Mouse (Mus musculus): Measurements from ENCODE around the gene Nr6a1. TPM values are rescaled to one million over a fixed set of nuclear protein-coding genes. Genes with fewer than 3 reads are reported as not detected.

Nr6a1 gene
- total and polyA plus RNA-seq, 3 experiments: 5.6 to 6.1 (median 5.8) TPM

- peak; percentile 96 for DNase-seq (ENCODE audit: extremely low read depth)
- Histone ChIP-seq H3K79me2 (replicated peaks; ENCODE audit: control insufficient read depth, extremely low read depth, insufficient read depth, poor library complexity, severe bottlenecking) (no peaks in the 10 kb centered on the region; the same call in 1 of the 2 replicates), H3K27me3 (replicated peaks) (peaks cover 7% of the 10 kb centered on the region), H3K9me3 (replicated peaks; ENCODE audit: low read length) (no peaks in the 10 kb centered on the region), H3K4me3 (replicated peaks in 1 of 3; ENCODE audit: low read depth in 2 of 3, low read length in 2 of 3, poor library complexity in 1 of 3) (peak overlapping the region; percentile 73 to 87 (median 86)), H3K4me1 (ENCODE audit: control insufficient read depth in 1 of 2, insufficient read depth in 2 of 2) (peaks cover under 1 to 26% of the 10 kb centered on the region in 2 experiments), H3K9ac (ENCODE audit: insufficient read depth, low read depth) (peak overlapping the region; percentile 57; the same call in 1 of the 2 replicates), H3K27ac (ENCODE audit: insufficient read depth, low read depth) (no peak overlapping the region), H3K36me3 (replicated peaks in 1 of 2; ENCODE audit: control insufficient read depth in 1 of 2, insufficient read depth in 1 of 2, low read length in 1 of 2) (no peaks in the 10 kb centered on the region), H3K4me2 (ENCODE audit: insufficient read depth, low read depth, poor library complexity, severe bottlenecking) (peak overlapping the region; percentile 99)
- dilution Hi-C loops (cut with MboI; ENCODE audit: extremely low pct_ligation_motif_present, extremely low pct_unique_long_range_greater_than_20kb, low sequenced_read_pairs): no loop called here
- peak; percentile 83 for TF ChIP-seq ZNF384 (IDR thresholded peaks at IDR 0.05; ENCODE audit: low read depth, low read length)
- TF ChIP-seq POLR2A (IDR thresholded peaks at IDR 0.05; ENCODE audit: low read depth, low read length): peak; percentile 20
- TF ChIP-seq UBTF (IDR thresholded peaks at IDR 0.05; ENCODE audit: low read depth, low read length): peak; percentile 48; the same call in 1 of the 2 replicates
- TF ChIP-seq ETS1 (conservative IDR thresholded peaks at IDR 0.05; ENCODE audit: low read depth, low read length): peak; percentile 27; the same call in 1 of the 2 replicates
- no peak for TF ChIP-seq ZMIZ1 (IDR thresholded peaks at IDR 0.05; ENCODE audit: low read depth, low read length)
- no peak for TF ChIP-seq IRF4 (IDR thresholded peaks at IDR 0.05; ENCODE audit: low read depth, low read length)
- TF ChIP-seq RAD21 (IDR thresholded peaks at IDR 0.05; ENCODE audit: low read depth, low read length): no peak
- peak; percentile 83 for TF ChIP-seq MAZ (IDR thresholded peaks at IDR 0.05; ENCODE audit: low read depth, low read length)
- TF ChIP-seq CHD2 (IDR thresholded peaks at IDR 0.05; ENCODE audit: low read length): peak; percentile 47; the same call in 1 of the 2 replicates
- peak; percentile 90; the same call in 1 of the 2 replicates for TF ChIP-seq KAT2A (IDR thresholded peaks at IDR 0.05; ENCODE audit: insufficient replicate concordance, low read length)
- TF ChIP-seq JUN (IDR thresholded peaks at IDR 0.05; ENCODE audit: insufficient read depth, low read depth, low read length): no peak
- TF ChIP-seq JUND (conservative IDR thresholded peaks at IDR 0.05; ENCODE audit: low read depth, low read length): 0 out of 2 replicates have a peak, but pooled peaks have one; percentile 13
- TF ChIP-seq CHD1 (IDR thresholded peaks at IDR 0.05; ENCODE audit: low read depth, low read length): peak; percentile 99
- peak; percentile 44 for TF ChIP-seq USF2 (conservative IDR thresholded peaks at IDR 0.05; ENCODE audit: low read depth, low read length)
- TF ChIP-seq ELF1 (IDR thresholded peaks at IDR 0.05; ENCODE audit: low read depth, low read length): peak; percentile 61
- peak; percentile 32; the same call in 1 of the 2 replicates for TF ChIP-seq MEF2A (IDR thresholded peaks at IDR 0.05; ENCODE audit: borderline replicate concordance, low read depth, low read length)
- TF ChIP-seq MXI1 (IDR thresholded peaks at IDR 0.05; ENCODE audit: low read depth, low read length): peak; percentile 87
- TF ChIP-seq TCF12 (IDR thresholded peaks at IDR 0.05; ENCODE audit: low read depth, low read length): peak; percentile 47; the same call in 1 of the 2 replicates
- TF ChIP-seq USF1 (IDR thresholded peaks at IDR 0.05; ENCODE audit: low read depth, low read length): peak; percentile 20
- TF ChIP-seq TBP (conservative IDR thresholded peaks at IDR 0.05; ENCODE audit: low read depth, low read length): 0 out of 2 replicates have a peak, but pooled peaks have one; percentile 32
- peak in 1 of 2 experiments; percentile 21; a peak in 2 of 4 replicates for TF ChIP-seq CTCF (conservative IDR thresholded peaks at IDR 0.05 in 1 of 2, IDR thresholded peaks at IDR 0.05 in 1 of 2; ENCODE audit: low read depth in 2 of 2, low read length in 2 of 2)
- TF ChIP-seq EP300 (IDR thresholded peaks at IDR 0.05; ENCODE audit: low read length): no peak; the same call in 1 of the 2 replicates
- TF ChIP-seq E2F4 (IDR thresholded peaks at IDR 0.05; ENCODE audit: insufficient replicate concordance, low read depth, low read length): no peak
- TF ChIP-seq PAX5 (IDR thresholded peaks at IDR 0.05; ENCODE audit: low read length): no peak
- peak; percentile 86 for TF ChIP-seq MAX (IDR thresholded peaks at IDR 0.05; ENCODE audit: low read length)
- TF ChIP-seq RCOR1 (conservative IDR thresholded peaks at IDR 0.05; ENCODE audit: low read depth, low read length): no peak
- TF ChIP-seq ZKSCAN1 (IDR thresholded peaks at IDR 0.05; ENCODE audit: borderline replicate concordance, low read depth, low read length): no peak
- TF ChIP-seq MYC (IDR thresholded peaks at IDR 0.05; ENCODE audit: low read depth, low read length): peak; percentile 91
- TF ChIP-seq POLR2AphosphoS2 (IDR thresholded peaks at IDR 0.05; ENCODE audit: low read depth, low read length): no peak
- TF ChIP-seq MAFK (IDR thresholded peaks at IDR 0.05; ENCODE audit: insufficient replicate concordance, low read length): no peak
- peak; percentile 54; the same call in 1 of the 2 replicates for TF ChIP-seq NELFE (IDR thresholded peaks at IDR 0.05; ENCODE audit: low read depth, low read length)
- no peak for TF ChIP-seq ZC3H11A (IDR thresholded peaks at IDR 0.05; ENCODE audit: low read depth, low read length)
- no peak for TF ChIP-seq SMC3 (IDR thresholded peaks at IDR 0.05; ENCODE audit: low read depth, low read length)
- TF ChIP-seq GABPA (IDR thresholded peaks at IDR 0.05; ENCODE audit: insufficient replicate concordance, low read depth, low read length): peak; percentile 36; the same call in 1 of the 2 replicates
- TF ChIP-seq BHLHE40 (IDR thresholded peaks at IDR 0.05; ENCODE audit: low read depth, low read length): peak; percentile 97
- peak; percentile 95 for TF ChIP-seq SIN3A (IDR thresholded peaks at IDR 0.05; ENCODE audit: low read length)
- peak; percentile 96 for TF ChIP-seq HCFC1 (IDR thresholded peaks at IDR 0.05; ENCODE audit: low read depth, low read length)
- TF ChIP-seq NRF1 (IDR thresholded peaks at IDR 0.05; ENCODE audit: low read depth, low read length): peak; percentile 64
- in situ Hi-C loops (cut with MboI; ENCODE audit: low pct_ligation_motif_present, low pct_unique_long_range_greater_than_20kb, low sequenced_read_pairs): no loop called here
Measured at GRCm38 (mm10) chr2:38926145-38926891, 1.2 kb downstream of the Nr6a1 start.
